Mouse (Mus musculus) C2C12 (cell line): ENCODE results near the gene Socs1.

Source experiments
- CEBPB ChIP-seq: IDR thresholded peaks from one replicate; pipeline ENCODE4 v1.6.1; 2011; ENCODE audit warnings: low read depth, mild to moderate bottlenecking, control low read depth, moderate library complexity
- CTCF ChIP-seq: IDR thresholded peaks from one replicate; pipeline ENCODE4 v1.5.1; 2011; ENCODE audit not compliant: control insufficient read depth, insufficient read depth, insufficient read length
- FOSL1 ChIP-seq: IDR thresholded peaks from one replicate; pipeline ENCODE4 v1.8.0; 2011; ENCODE audit warnings: mild to moderate bottlenecking, low read length; ENCODE audit not compliant: poor library complexity, insufficient read depth, severe bottlenecking
- MAX ChIP-seq: IDR thresholded peaks from one replicate; pipeline ENCODE4 v1.6.1; 2011; ENCODE audit warnings: mild to moderate bottlenecking, control low read depth
- MYOG ChIP-seq: IDR thresholded peaks from one replicate; pipeline ENCODE4 v1.6.1; 2011; ENCODE audit not compliant: control insufficient read depth, insufficient read length; ENCODE audit errors: extremely low read depth
- USF1 ChIP-seq: IDR thresholded peaks from one replicate; pipeline ENCODE4 v1.6.1; 2011; ENCODE audit warnings: low read depth, mild to moderate bottlenecking, control low read depth, moderate library complexity

DNA sequence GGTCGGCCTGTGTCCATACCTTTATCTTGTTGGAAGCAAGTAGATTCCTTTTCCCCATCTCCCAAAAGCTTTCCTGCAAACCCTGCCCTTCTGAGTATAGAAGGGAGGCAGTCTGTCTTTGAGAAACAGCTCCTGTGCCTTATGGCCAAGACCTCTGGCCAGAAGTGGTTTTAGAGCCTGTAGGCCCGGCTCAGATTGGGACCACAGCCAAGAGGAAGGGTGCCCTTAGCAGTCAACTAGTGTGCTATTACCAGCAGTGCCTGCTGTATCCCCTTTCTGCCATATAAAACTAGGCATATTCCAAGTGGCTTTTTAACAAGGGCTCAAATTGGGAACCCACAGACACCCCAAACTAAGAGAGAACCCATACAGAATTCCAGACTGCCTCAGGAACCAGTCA lies 49.6 kb downstream of the Socs1 start:
- TF ChIP-seq CTCF (no peak), CEBPB (no peak), MAX (no peak), USF1 (no peak), MYOG (no peak), FOSL1 (no peak)
